Mouse (Mus musculus): ENCODE data around the gene Dner. TPM values are rescaled to one million over a fixed set of nuclear protein-coding genes. Genes with fewer than 3 reads are reported as not detected.
A peak's percentile ranks its signal among the peaks of the same experiment; 100 is the strongest.

Dner gene
- polyA plus RNA-seq, 1 experiment = not detected

GRCm38 (mm10) chr1:84380895-84381294 is 315.1 kb downstream of the Dner start:
- Histone ChIP-seq H3K4me1 (no peaks in the 10 kb centered on the region), H3K36me3 (replicated peaks; ENCODE audit: low read length) (no peaks in the 10 kb centered on the region), H3K9me3 (peaks cover 50% of the 10 kb centered on the region), H3K4me3 (replicated peaks) (peak overlapping the region; percentile 15), H3K27me3 (replicated peaks) (no peaks in the 10 kb centered on the region)
- TF ChIP-seq GATA1 (IDR thresholded peaks at IDR 0.05; ENCODE audit: borderline replicate concordance, low read length) (no peak), FLI1 (IDR thresholded peaks at IDR 0.05; ENCODE audit: low read length) (no peak)

DNA sequence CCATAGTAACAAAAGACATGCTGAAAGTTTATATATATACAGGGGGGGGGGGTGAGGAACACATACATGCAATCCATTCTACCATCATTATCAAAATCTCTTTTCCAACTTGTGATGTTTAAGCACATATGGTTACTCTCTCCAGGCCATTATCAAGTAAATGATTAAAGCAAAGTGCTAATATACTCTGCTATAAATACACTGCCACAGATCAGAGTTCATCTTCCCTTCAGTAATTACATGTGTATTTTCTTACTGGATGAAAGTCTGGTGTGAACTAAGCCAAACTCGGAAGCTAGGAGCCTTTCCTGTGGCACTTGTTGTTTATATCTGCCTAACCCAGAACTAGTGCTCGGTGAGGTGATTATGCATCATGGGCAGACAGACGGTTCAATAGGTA is 328.3 kb downstream of the Dner start:
- H3K36me3 ChIP-seq (replicated peaks; ENCODE audit: low read length) = no peaks in the 10 kb centered on the region

DNA sequence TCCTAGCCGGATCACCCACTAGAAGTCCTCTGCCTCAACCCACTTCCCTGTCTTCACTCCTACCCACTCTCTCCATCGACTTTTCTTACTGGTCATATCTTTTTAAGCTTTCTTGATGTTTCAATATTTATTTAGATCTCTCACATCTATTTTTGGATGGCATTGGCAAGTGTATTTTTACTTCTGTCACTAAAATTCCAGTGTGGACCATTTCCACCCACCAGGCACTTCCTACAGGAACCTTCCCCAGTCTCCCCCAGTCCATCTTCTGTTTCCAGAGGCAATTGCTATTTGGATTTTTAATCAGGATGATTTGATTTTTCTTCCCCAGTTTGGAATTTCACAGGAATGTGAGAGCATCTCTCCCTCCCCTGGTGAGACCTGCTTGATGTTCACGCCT is 329.5 kb downstream of the Dner start:
- peaks cover 21% of the 10 kb centered on the region for H3K9me3 ChIP-seq
- H3K4me3 ChIP-seq (replicated peaks) = no peak overlapping the region
- no peaks in the 10 kb centered on the region for H3K27me3 ChIP-seq (replicated peaks)
- no peaks in the 10 kb centered on the region for H3K36me3 ChIP-seq (replicated peaks; ENCODE audit: low read length)
- H3K4me1 ChIP-seq = no peaks in the 10 kb centered on the region
- TF ChIP-seq FLI1 (IDR thresholded peaks at IDR 0.05; ENCODE audit: low read length) (no peak), GATA1 (IDR thresholded peaks at IDR 0.05; ENCODE audit: borderline replicate concordance, low read length) (no peak)

More for the DNA sequence above, 328.3 kb downstream of the Dner start:
- Histone ChIP-seq H3K4me3 (replicated peaks) (no peak overlapping the region), H3K4me1 (no peaks in the 10 kb centered on the region), H3K27me3 (replicated peaks) (no peaks in the 10 kb centered on the region), H3K9me3 (peaks cover 18% of the 10 kb centered on the region; the same call in 1 of the 2 replicates)
- TF ChIP-seq FLI1 (IDR thresholded peaks at IDR 0.05; ENCODE audit: low read length) = no peak
- no peak for TF ChIP-seq GATA1 (IDR thresholded peaks at IDR 0.05; ENCODE audit: borderline replicate concordance, low read length)

DNA sequence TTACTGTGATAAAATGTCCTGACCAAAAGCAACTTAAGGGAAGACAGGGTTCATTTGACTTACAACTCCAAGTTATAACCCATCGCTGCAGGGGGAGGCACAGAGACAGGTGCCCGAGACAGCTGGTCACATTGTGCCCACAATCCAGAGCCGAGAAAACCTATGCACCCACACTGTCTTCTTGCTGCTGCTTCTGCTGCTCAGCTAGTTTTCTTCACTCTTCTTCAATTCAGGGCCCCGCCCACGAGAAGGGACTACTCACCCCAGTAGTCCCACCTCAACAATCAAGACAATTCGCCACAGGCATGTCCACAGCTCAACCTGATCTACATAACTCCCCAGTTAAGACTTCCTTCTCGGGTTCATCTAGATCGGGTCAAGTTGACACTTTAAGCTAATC is 332.1 kb downstream of the Dner start, which contains the start of gene Pid1:
TSS of gene Pid1 (minus strand) at position 214 of the 400 bp plus-strand sequence.
- no peak for TF ChIP-seq GATA1 (IDR thresholded peaks at IDR 0.05; ENCODE audit: borderline replicate concordance, low read length)
- no peak for TF ChIP-seq FLI1 (IDR thresholded peaks at IDR 0.05; ENCODE audit: low read length)
- Histone ChIP-seq H3K4me1 (no peaks in the 10 kb centered on the region), H3K27me3 (replicated peaks) (no peaks in the 10 kb centered on the region), H3K4me3 (replicated peaks) (no peak within 1 kb of the TSS), H3K36me3 (replicated peaks; ENCODE audit: low read length) (no peaks in the 10 kb centered on the region), H3K9me3 (peaks cover 40% of the 10 kb centered on the region)

DNA sequence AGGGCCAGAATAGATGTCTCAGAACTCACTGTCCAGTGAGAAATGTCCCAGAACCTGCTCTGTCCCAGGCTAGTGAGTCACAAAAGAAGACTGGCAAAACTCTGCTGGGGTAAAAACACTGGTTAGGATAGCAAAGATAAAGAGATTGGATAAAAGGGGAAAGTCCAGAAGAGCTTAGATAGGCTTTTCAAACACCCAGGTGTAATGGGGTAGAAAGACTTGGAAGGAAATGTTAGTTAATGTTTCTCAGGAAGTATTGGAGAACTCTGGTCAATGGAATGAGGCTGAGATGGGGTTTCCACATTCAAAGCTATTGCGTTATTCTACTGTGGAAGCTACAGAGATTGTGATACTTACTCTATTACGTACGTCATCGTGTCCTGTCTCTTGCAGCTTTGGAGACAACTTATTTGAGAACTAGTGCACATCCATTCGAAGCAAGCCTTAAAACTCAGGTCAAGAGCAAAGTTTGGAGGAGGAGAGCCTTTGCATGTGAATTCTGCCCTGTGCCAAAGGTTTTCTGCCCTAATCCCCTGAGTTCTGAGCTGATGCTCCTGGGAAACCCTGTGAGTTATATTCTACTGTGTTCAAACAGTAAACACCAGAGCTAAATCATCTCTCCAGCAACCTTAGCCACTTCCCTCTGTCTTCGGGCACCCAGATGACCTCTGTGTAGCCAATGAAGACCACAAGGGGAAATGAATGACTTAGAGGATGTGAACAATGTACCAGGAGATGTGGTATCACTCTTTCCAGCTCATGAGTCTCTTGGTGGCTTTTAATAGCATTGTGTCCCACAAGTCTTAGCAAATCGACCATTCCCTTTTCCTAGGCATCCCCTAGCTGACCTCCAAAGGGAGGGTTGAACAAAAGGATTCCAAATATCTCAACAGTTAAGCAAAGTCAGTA is 333.1 kb downstream of the Dner start:
- H3K27me3 ChIP-seq (replicated peaks) = no peaks in the 10 kb centered on the region
- H3K36me3 ChIP-seq (replicated peaks; ENCODE audit: low read length) = no peaks in the 10 kb centered on the region
- H3K9me3 ChIP-seq = peaks cover 41% of the 10 kb centered on the region
- TF ChIP-seq FLI1 (IDR thresholded peaks at IDR 0.05; ENCODE audit: low read length) (no peak), GATA1 (IDR thresholded peaks at IDR 0.05; ENCODE audit: borderline replicate concordance, low read length) (no peak)
- no peaks in the 10 kb centered on the region for H3K4me1 ChIP-seq
- no peak overlapping the region for H3K4me3 ChIP-seq (replicated peaks)

DNA sequence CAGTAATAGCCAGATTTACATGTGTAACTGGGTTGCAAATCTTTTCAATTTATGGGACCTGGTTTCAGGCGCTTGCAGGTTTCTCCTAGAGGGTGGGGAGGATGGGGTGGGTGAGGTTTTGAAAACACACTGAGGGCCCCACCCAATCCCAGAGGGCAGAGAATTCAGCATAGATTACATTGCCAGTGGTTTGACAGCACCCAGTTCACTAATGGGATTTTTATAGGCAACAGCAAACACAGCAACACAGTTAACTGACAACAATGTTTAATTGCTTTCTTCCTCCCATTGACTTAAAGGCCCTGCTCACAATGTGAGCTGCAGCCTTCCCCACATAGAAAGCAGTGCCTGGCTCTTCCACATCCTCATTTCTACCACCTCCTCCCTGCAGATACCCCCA is 333.8 kb downstream of the Dner start:
- Histone ChIP-seq H3K9me3 (peaks cover 39% of the 10 kb centered on the region), H3K36me3 (replicated peaks; ENCODE audit: low read length) (no peaks in the 10 kb centered on the region), H3K4me3 (replicated peaks) (no peak overlapping the region), H3K4me1 (no peaks in the 10 kb centered on the region), H3K27me3 (replicated peaks) (no peaks in the 10 kb centered on the region)
- no peak for TF ChIP-seq GATA1 (IDR thresholded peaks at IDR 0.05; ENCODE audit: borderline replicate concordance, low read length)
- TF ChIP-seq FLI1 (IDR thresholded peaks at IDR 0.05; ENCODE audit: low read length) = no peak

DNA sequence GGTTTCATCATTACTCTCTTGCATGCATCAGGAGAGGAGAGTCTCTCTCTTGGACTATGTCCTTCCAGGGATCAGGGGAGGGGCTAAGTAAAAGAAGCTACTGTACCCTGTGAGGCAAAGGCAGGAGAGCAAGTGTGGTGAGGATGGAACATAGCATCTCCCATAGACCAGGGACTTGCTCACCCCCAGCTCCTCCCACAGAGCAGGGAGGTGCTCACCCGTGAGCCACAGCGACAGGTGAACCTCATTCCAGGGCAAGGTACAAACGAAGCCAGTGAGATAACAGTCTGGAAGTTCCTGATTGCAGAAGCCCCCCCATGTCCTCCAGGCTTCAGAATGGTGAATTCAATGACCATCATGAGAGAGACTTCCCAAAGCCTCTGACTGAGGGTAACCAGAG is 334.6 kb downstream of the Dner start:
- Histone ChIP-seq H3K4me1 (no peaks in the 10 kb centered on the region), H3K36me3 (replicated peaks; ENCODE audit: low read length) (no peaks in the 10 kb centered on the region), H3K4me3 (replicated peaks) (no peak overlapping the region), H3K27me3 (replicated peaks) (no peaks in the 10 kb centered on the region), H3K9me3 (peaks cover 39% of the 10 kb centered on the region)
- TF ChIP-seq GATA1 (IDR thresholded peaks at IDR 0.05; ENCODE audit: borderline replicate concordance, low read length) (no peak), FLI1 (IDR thresholded peaks at IDR 0.05; ENCODE audit: low read length) (no peak)

GRCm38 (mm10) chr1:84359611-84360500 is 336.2 kb downstream of the Dner start:
- H3K4me1 ChIP-seq = no peaks in the 10 kb centered on the region
- peaks cover 35% of the 10 kb centered on the region for H3K9me3 ChIP-seq
- TF ChIP-seq GATA1 (IDR thresholded peaks at IDR 0.05; ENCODE audit: borderline replicate concordance, low read length) = no peak
- no peak for TF ChIP-seq FLI1 (IDR thresholded peaks at IDR 0.05; ENCODE audit: low read length)
- no peak overlapping the region for H3K4me3 ChIP-seq (replicated peaks)
- H3K27me3 ChIP-seq (replicated peaks) = no peaks in the 10 kb centered on the region
- H3K36me3 ChIP-seq (replicated peaks; ENCODE audit: low read length) = no peaks in the 10 kb centered on the region

GRCm38 (mm10) chr1:84357216-84357615 is 338.8 kb downstream of the Dner start:
- H3K36me3 ChIP-seq (replicated peaks; ENCODE audit: low read length) = no peaks in the 10 kb centered on the region
- TF ChIP-seq FLI1 (IDR thresholded peaks at IDR 0.05; ENCODE audit: low read length) (no peak), GATA1 (IDR thresholded peaks at IDR 0.05; ENCODE audit: borderline replicate concordance, low read length) (no peak)
- H3K27me3 ChIP-seq (replicated peaks) = no peaks in the 10 kb centered on the region

More at GRCm38 (mm10) chr1:84357216-84357615, 338.8 kb downstream of the Dner start:
- peaks cover 25% of the 10 kb centered on the region for H3K9me3 ChIP-seq
- no peak overlapping the region for H3K4me3 ChIP-seq (replicated peaks)
- no peaks in the 10 kb centered on the region for H3K4me1 ChIP-seq

Data from megakaryocyte, embryonic 14.5 days (primary cell).